Mouse (Mus musculus) heart, postnatal 14 days (tissue): Measurements from ENCODE around the gene 2810459M11Rik. TPM values are rescaled to one million over a fixed set of nuclear protein-coding genes. Genes with fewer than 3 reads are reported as not detected.
A peak's percentile ranks its signal among the peaks of the same experiment; 100 is the strongest.

Source experiments
- DNase-seq, 2 experiments: peaks; one replicate each; pipeline ENCODE4 v3.0.0; 2021 to 2022
- intact Hi-C: fragments of 180-260 bp; cut with DNase I; formaldehyde crosslinking; loops from one replicate; pipeline ENCODE4 v1.15.1; 2025
- total RNA-seq, 2 experiments: library from RNA; stranded (reverse); gene quantifications; 2 replicates each; pipeline ENCODE4 v1.2.3; 2021

Gene 2810459M11Rik
- total RNA-seq, 2 experiments from 2014 or later: not detected

- DNase-seq: no peak
- intact Hi-C loops: no loop called here
Observed at GRCm38 (mm10) chr1:86048744-86049143, 3.1 kb downstream of the 2810459M11Rik start.

GRCm38 (mm10) chr1:86053198-86053921 is 7.7 kb downstream of the 2810459M11Rik start:
- intact Hi-C loops: no loop called here
- DNase-seq: peak; percentile 65 to 82

GRCm38 (mm10) chr1:86054943-86055342 is 9.3 kb downstream of the 2810459M11Rik start:
- intact Hi-C loops: no loop called here
- DNase-seq: no peak

- intact Hi-C loops: no loop called here
- DNase-seq: no peak
Observed at GRCm38 (mm10) chr1:86056284-86056683, 10.6 kb downstream of the 2810459M11Rik start.

GRCm38 (mm10) chr1:86058856-86059769 is 13.4 kb downstream of the 2810459M11Rik start:
- DNase-seq: peak; percentile 91 to 96
- intact Hi-C loops: no loop called here

- no peak for DNase-seq
- intact Hi-C loops: loop anchor here (5.0 kb wide), 1 partner anchor 80 kb away; no protein-coding TSS in a partner anchor
Observed at GRCm38 (mm10) chr1:86062523-86062922, 16.9 kb downstream of the 2810459M11Rik start.

- intact Hi-C loops: loop anchor here (5.0 kb wide), 1 partner anchor 78 kb away; no protein-coding TSS in a partner anchor
Observed at GRCm38 (mm10) chr1:86064271-86064991, 18.8 kb downstream of the 2810459M11Rik start, which contains the start of gene Psmd1. TSS of gene Psmd1 (plus strand) at chr1:86064387.

GRCm38 (mm10) chr1:86076565-86076964 is 30.9 kb downstream of the 2810459M11Rik start:
- no peak for DNase-seq
- intact Hi-C loops: no loop called here

More at GRCm38 (mm10) chr1:86064271-86064991, 18.8 kb downstream of the 2810459M11Rik start, which contains the start of gene Psmd1:
- DNase-seq: peak; percentile 88 to 92

- intact Hi-C loops: loop anchor here (10.0 kb wide), 1 partner anchor 250 kb away; no protein-coding TSS in a partner anchor
- no peak for DNase-seq
Observed at GRCm38 (mm10) chr1:86094413-86094812, 48.8 kb downstream of the 2810459M11Rik start.

GRCm38 (mm10) chr1:86105054-86105453 is 59.4 kb downstream of the 2810459M11Rik start:
- intact Hi-C loops: no loop called here
- DNase-seq: no peak

Other genes starting within 250 kb of the 2810459M11Rik start
- gene Itm2c, start 151.6 kb upstream of the 2810459M11Rik start, total RNA-seq: 10 to 100 TPM; 87.2 to 93.8 TPM
- gene 4933407L21Rik, start 117.4 kb upstream of the 2810459M11Rik start, total RNA-seq: not detected
- gene Gpr55, start 84.9 kb upstream of the 2810459M11Rik start, total RNA-seq: not detected
- not detected for gene Spata3, start 29.0 kb upstream of the 2810459M11Rik start, total RNA-seq
- gene Psmd1, start 18.5 kb downstream of the 2810459M11Rik start, total RNA-seq: 100 to 1,000 TPM in 1 of 2 experiments, 10 to 100 TPM in 1; 98.5 to 105 TPM
- under 1 TPM in 1 of 2 experiments, not detected in 1; 0.20 TPM for gene Htr2b, start 66.1 kb downstream of the 2810459M11Rik start, total RNA-seq
- gene Gm21972, start 87.8 kb downstream of the 2810459M11Rik start, total RNA-seq: 1 to 10 TPM; 1.7 to 2.8 TPM
- 1 to 10 TPM; 2.9 to 3.3 TPM for gene Armc9, start 108.9 kb downstream of the 2810459M11Rik start, total RNA-seq